Mouse (Mus musculus) brown adipose tissue, adult 24 weeks (tissue): Measurements from ENCODE around the gene Oxld1. TPM values are rescaled to one million over a fixed set of nuclear protein-coding genes. Genes with fewer than 3 reads are reported as not detected.

Experiments
- H3K27ac ChIP-seq: fragments of 200-500 bp; replicated peaks from 2 replicates; pipeline ENCODE4 v1.5.1; 2012; ENCODE audit warnings: low read depth, mild to moderate bottlenecking, low read length
- H3K4me1 ChIP-seq: fragments of 200-500 bp; 2 replicates; pipeline ENCODE4 v1.6.1; 2012; ENCODE audit warnings: low read length, mixed read lengths; ENCODE audit not compliant: control insufficient read depth, insufficient read depth, insufficient read length
- H3K4me3 ChIP-seq: fragments of 200-500 bp; 2 replicates; pipeline ENCODE4 v1.5.1; 2012; ENCODE audit warnings: low read depth, mild to moderate bottlenecking, low read length, moderate library complexity; ENCODE audit not compliant: insufficient read depth
- polyA plus RNA-seq: library from polyadenylated mRNA; stranded (reverse); fragments of >200 nt; gene quantifications from 2 replicates; pipeline ENCODE4 v1.2.4, GENCODE M21; 2012; ENCODE audit not compliant: missing spikeins, insufficient read depth, insufficient read length

The Oxld1 gene
- polyA plus RNA-seq, result 58.7 and 70.2 TPM in 2 replicates

DNA sequence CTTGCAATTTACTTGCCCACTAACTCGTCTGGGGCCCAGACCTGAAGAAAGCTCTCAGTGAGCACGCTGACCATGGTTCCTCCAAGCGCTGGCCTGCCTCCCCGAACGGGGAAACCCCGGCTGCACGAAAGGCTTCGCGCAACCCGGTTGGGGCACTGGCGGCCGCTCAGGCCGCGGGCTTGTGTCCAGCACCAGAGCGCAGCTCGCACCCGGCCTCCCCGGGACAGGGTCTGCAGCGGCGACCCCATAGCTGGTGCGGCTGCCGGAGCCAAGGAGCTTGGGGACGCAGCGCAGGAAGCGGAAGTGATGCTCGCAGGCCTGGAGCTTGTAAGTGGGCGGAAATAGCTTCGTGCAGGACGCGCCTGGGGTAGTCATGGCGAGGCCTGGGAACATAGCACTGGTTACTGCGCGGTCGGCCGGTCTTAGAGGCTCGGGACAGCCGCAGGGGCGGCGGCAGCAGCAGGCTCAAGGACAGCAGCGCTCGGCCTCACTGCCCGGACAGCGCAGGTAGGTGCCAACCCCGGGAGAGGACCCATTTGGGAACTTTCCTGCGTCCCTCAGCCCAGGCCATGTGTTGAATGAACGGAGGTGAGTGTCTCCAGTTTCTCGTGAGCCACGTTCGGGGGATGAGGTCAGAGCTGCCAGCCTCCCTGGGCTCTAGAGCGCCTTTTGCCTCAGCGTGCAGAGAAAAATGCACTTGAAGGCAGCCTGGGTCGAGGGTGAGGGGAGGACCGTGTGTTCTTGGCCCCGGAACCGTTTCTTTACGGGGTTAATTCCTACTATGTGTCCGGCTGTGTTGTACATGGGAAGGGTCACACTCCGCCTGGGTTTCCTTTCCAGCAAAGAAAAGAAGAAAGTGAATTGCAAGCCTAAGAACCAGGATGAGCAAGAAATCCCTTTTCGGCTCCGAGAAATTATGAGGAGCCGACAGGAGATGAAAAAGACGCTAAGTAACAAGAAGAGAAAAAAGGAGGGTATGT lies at the start of gene Oxld1, which contains the start of gene Ccdc137:
Oxld1 (minus strand) TSS at position 297 of the 980 bp plus-strand sequence.
Ccdc137 (plus strand) TSS at position 344 of the 980 bp plus-strand sequence.
- Histone ChIP-seq H3K4me1 (no peaks in the 10 kb centered on the region), H3K4me3 (peak within 1 kb of the TSS; percentile 88), H3K27ac (peak within 1 kb of the TSS; percentile 79)

DNA sequence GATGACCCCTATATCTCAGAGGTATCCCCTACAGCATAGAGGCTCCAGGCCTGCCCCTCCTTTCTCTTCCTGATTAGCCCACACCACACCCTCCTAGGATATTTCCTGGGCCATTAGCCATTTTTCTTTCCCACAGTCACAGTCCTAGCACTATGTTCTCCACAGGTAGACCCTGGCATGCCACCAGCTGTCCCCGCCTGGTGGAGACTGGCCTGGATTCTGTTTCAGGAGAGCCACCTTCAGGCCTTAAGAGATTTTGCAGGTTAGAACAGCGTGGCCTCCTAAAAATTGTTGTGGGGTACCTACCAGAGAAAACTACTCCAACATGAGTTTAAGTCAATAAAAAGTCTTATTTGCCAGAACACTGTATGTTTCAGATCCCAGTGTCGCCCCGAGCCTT lies 49.0 kb upstream of the Oxld1 start:
- no peak overlapping the region for H3K4me3 ChIP-seq
- peaks cover 2% of the 10 kb centered on the region; the same call in 1 of the 2 replicates for H3K4me1 ChIP-seq
- H3K27ac ChIP-seq, result no peak overlapping the region

DNA sequence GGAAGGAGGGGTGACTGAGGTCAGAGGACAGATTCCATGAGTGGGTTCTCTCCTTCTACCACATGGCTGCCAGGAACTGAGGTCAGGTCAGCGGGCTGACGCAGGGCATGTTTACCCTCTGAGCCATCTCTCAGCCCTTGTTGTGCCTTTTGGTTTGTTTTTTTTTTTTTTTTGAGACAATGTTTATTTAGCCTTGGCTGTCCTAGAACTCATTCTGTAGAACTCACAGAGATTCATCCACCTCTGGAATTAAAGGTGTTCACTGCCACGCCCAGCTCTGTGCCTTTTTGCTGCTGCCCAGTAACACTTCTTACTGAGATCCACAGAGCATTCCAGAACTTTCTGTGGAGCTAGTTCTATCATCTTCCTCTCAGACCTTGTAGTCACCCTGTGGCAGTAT lies 47.8 kb upstream of the Oxld1 start:
- no peak overlapping the region for H3K27ac ChIP-seq
- no peak overlapping the region for H3K4me3 ChIP-seq
- peaks cover 2% of the 10 kb centered on the region; the same call in 1 of the 2 replicates for H3K4me1 ChIP-seq

DNA sequence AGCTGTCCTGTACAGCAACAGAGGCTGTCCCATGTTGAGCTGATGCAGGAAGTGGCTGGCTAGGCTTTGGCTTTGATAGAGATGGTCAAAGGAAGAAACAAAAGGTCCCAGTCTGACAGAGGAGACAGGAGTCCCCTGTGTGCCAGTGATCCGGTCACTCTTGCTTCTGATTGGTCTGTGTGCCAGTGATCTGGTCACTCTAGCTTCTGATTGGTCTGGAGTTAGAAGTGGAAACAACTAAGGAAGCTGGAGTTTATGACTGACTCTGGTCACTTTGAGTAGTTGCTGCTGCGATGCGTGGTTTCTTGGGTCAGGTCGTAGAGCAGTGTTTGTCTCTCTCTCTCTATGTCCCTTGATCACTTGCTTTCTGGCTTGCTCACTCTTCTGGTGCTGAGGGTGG lies 43.8 kb upstream of the Oxld1 start:
- Histone ChIP-seq H3K4me3 (no peak overlapping the region), H3K27ac (no peak overlapping the region), H3K4me1 (no peaks in the 10 kb centered on the region; the same call in 1 of the 2 replicates)

DNA sequence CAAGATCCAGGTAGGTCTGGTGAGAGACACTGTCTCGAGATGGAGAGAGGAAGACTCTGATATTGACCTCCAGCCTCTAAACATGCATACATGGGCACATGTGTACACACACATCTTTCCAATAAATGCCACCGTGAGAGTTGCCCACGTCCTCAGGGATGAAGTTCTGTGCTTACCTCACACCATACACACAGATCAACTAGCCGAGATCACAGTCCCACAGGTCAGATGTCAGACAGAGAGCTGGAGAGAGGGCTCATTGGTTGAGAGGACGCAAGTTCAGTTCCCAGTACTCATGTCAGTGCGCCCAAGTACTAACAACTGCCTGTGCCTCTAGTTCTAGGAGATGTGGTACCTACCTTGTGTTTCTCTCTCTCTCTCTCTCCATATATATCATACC lies 43.1 kb upstream of the Oxld1 start:
- no peaks in the 10 kb centered on the region; the same call in 1 of the 2 replicates for H3K4me1 ChIP-seq
- no peak overlapping the region for H3K4me3 ChIP-seq
- no peak overlapping the region for H3K27ac ChIP-seq

DNA sequence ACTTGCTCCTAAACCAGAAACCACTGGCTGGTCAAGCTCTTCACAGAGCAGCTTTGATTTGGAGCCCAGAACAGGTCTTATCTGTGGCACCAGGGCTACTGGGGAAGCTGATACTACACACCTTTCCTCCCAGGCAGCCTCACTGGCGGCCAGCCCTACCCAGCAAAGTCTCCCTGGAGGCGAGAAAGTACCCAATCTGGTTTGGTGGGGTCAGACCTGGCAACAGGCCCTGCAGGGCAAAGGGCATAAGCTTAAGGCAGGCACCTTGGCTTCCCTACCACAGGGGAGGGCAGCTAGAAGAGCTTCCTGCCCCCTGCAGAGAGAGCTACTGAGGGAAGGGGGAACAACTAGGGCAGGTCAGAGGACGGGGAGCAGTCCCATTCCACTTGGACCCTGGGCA lies 42.5 kb upstream of the Oxld1 start:
- H3K4me3 ChIP-seq, result no peak overlapping the region
- H3K27ac ChIP-seq, result no peak overlapping the region
- H3K4me1 ChIP-seq, result no peaks in the 10 kb centered on the region; the same call in 1 of the 2 replicates

DNA sequence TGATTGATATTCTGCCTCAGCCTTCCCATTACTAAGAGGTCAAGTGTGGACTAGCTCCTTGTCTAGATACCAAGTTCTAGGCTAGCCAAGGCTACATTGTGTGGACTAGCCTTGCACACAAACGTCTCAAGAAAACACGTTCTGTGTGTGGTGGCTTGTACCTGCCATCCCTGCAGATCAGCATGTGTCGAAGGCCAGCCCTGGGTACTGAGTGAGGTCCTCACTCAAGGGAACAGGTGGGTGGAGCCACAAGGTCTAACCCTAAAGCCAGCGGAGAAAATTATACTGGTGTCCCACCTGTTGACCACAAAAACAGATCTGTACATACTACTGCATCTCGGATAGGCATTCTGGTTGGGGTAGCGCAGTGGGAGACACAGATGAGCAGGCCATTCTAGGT lies 42.0 kb upstream of the Oxld1 start:
- Histone ChIP-seq H3K4me3 (no peak overlapping the region), H3K27ac (no peak overlapping the region), H3K4me1 (no peaks in the 10 kb centered on the region; the same call in 1 of the 2 replicates)

DNA sequence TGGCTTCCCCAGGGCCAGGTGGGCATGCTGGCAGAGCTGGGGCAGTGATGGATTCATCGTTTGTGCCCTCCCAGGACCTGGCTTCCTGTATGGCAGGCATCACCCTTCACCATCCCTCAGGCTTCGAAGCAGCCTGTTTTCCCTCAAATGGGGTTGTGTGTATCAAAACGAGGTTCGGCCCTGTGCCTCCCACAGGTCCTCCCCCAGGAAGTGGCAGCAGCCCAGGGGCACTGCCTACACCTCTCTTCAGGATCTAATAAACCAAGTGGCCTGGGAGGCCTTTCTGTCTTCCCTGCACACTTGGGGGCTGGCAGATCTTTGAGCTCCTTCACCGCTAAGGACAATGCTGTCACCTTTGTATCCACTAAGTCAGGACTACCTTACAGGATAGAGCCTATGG lies 41.0 kb upstream of the Oxld1 start:
- Histone ChIP-seq H3K4me3 (no peak overlapping the region), H3K27ac (no peak overlapping the region), H3K4me1 (no peaks in the 10 kb centered on the region; the same call in 1 of the 2 replicates)

DNA sequence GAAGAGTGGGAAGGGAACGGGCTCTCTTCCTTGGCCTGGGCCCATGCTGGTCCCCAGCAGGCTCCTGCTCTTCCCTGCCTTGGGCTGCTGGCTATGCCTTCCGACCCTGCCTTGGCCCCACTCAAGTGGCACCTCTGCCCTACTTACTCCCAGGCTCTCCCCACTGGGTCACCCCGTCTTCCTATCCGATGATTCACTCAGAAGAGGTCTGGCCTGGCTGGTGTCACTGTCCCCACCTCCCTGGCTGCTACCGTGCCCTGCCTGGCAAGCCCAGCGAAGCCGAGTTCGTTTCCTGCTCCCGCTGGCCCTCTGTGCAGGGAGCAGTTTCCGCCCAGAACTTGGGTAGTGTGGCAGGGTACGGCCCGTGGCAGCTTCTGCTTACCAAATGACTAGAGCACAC lies 40.4 kb upstream of the Oxld1 start:
- Histone ChIP-seq H3K4me1 (no peaks in the 10 kb centered on the region; the same call in 1 of the 2 replicates), H3K4me3 (no peak overlapping the region), H3K27ac (no peak overlapping the region)

DNA sequence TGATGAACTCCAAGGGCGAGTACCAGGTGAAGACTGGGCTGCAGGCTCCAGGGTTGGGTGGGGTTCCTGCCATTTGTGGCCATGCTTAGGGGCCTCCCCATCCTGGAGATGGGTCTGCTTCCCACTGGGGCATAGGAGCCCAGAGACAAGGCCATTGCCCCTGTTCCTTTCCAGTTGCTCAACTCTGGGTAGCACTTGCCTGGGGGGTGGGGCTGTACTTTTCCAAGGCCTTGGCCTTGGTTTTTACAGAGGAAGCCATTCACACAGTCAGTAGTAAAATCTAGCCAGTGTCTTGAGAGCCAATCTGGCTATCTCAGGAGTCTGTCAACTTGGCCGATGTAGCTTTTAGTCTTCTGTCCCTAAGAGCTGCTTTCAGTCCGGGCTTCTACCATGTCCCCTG lies 39.6 kb upstream of the Oxld1 start:
- Histone ChIP-seq H3K4me1 (no peaks in the 10 kb centered on the region; the same call in 1 of the 2 replicates), H3K4me3 (no peak overlapping the region), H3K27ac (no peak overlapping the region)

DNA sequence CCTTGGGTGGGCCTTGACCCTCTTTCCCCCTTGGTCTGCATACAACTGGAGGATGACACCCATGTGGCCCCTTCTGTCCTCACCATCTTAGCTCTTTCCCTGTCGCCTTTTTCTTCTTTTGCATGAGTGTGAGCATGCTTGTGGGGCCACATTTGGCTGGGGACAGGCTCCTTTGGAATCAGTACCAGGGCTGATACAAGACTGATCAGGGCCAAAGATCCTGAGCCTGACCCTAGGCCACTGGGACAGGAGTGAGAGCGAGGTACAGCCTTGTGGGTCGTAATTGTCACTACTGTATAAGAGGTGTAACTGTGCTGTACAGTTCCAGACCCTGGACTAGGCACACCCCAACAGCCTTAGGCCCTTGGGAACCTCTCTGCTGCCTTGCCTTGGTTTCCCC lies 36.0 kb upstream of the Oxld1 start:
- Histone ChIP-seq H3K27ac (no peak overlapping the region), H3K4me3 (0 out of 2 replicates have a peak overlapping the region, but pooled peaks have one; percentile 3)

DNA sequence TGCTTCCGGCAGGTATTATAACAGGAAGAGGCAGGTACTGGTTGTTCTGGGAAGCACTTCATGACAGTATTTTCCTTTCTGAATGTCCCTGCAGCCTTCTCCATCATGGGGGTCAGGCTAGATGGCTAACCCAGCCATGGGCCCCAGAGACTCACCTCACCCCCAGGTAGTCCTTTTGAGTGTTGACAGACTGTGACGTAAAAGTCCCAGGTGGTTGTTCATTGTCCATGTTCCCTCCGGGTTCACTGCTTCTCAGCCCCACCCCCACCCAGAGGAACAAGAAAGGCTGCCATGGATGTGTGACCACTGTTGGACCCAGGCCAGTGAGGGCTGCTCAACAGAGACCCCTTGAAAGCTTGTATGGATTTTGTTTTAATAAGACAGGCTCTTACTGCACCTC lies 35.5 kb upstream of the Oxld1 start:
- Histone ChIP-seq H3K27ac (no peak overlapping the region), H3K4me1 (peaks cover 8% of the 10 kb centered on the region), H3K4me3 (0 out of 2 replicates have a peak overlapping the region, but pooled peaks have one; percentile 3)

More for the DNA sequence above, 36.0 kb upstream of the Oxld1 start:
- peaks cover 8% of the 10 kb centered on the region for H3K4me1 ChIP-seq

DNA sequence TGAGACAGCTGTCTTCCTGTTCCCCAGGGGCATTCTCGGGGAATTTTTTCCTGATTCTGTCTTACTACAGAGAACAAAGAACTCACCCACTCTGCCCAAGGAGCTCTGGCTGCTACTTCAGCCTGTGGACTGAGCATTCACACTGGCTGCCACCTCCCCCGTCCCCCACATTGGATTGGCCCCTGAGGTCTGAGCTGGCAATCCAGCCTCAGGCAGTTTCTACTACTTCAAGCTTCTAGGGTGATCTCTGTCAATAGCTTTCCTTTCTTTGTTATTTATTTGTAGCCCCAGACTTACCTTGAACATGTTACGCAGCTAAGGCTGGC lies 35.0 kb upstream of the Oxld1 start:
- Histone ChIP-seq H3K4me3 (peak overlapping the region; percentile 86), H3K27ac (peak overlapping the region; percentile 19; the same call in 1 of the 2 replicates), H3K4me1 (peaks cover 8% of the 10 kb centered on the region)

DNA sequence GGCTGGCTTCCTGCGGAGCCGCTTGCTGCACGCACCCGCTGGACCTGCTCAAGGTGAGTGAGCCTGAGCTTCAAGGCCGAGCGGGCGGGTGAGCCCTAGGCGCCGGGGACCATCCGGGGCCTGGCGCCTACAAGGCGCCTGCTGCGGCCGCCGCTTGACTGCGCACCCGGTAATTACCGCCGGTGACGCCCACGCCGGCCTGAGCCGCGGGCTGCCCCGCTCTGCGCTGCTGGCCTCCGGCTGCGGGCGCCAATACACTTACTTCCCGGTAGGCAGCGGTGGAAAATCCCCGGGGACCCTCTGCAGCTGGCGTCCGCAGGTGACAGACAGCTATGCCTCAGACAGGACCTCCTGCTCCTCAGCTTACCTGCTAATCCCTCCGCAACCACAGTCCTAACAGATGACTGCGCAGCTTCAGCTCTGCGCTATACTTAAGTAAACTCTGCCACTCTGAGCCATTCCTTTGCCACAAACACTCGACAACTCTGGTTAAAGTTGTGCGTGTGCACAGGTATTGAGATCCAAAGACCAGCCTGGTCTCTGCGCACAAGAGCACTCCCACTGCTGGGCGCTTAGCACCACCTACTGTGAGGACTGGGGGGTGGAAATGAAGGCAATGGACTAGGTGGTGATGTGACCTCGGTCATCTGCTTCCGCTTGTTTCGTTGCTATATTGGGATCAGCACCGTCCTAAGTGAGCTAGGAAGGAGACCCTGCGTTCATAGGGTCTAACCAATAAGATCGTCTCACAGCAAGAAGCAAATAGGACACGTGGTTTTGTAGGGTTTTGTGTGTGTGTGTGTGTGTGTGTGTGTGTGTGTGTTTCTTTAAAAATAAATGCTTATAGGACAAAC lies 34.4 kb upstream of the Oxld1 start:
- Histone ChIP-seq H3K4me3 (peak overlapping the region; percentile 86), H3K4me1 (peaks cover 8% of the 10 kb centered on the region), H3K27ac (0 out of 2 replicates have a peak overlapping the region, but pooled peaks have one; percentile 3)
